Mouse (Mus musculus): ENCODE measurements at regions not wholly inside any gene's neighbourhood (a gene's known extent, or its start where the extent isn't known, plus 50 kb on each side); places are given as distances from the start of the nearest gene placed in this dataset.
A peak's percentile ranks its signal among the peaks of the same experiment; 100 is the strongest.

GRCm38 (mm10) chr8:17782650-17783049 lies 1195.4 kb downstream of the Defb40 start:
- DNase-seq (ENCODE audit: low spot score in 2 of 2), result no peak

DNA sequence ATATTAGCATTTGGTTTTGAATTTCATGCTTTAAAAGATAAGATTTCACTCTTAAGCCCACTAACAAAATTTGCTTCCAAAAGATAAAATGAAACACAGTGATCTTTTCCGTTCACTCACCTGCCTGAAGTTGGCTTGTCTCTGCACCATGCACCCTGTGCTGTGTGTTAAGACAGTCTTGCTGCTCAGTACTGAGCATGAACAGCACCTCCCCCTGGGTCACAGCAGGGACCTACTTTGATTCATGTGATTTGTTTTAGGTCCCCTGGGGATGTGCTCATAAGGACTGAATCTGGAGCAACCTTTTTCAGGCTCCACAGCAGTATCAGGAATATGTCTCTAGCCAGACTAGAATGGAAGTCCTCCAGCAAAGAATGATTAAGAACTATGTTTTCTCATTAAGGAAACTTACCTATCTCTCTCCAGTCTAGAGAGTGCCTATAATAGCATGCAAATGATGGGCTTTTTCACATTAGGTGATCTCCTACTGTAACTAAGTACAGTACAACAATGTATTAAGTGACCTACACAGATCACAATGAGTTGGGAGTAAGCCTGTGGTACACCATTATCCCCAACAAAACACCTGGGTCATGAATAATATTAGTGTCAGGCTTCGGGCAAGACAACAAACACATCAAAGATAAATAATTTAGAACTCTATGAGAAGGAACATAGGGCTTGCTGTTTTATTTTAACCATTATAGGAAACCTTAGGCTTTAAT lies 1196.3 kb downstream of the Defb40 start:
- DNase-seq (ENCODE audit: low spot score in 2 of 2), result no peak

GRCm38 (mm10) chr8:17775411-17775810 lies 1202.6 kb downstream of the Defb40 start:
- no peak for DNase-seq (ENCODE audit: low spot score in 2 of 2)

- no peak for DNase-seq (ENCODE audit: low spot score in 2 of 2)
Observed at GRCm38 (mm10) chr8:17773311-17773710, 1204.7 kb downstream of the Defb40 start.

DNA sequence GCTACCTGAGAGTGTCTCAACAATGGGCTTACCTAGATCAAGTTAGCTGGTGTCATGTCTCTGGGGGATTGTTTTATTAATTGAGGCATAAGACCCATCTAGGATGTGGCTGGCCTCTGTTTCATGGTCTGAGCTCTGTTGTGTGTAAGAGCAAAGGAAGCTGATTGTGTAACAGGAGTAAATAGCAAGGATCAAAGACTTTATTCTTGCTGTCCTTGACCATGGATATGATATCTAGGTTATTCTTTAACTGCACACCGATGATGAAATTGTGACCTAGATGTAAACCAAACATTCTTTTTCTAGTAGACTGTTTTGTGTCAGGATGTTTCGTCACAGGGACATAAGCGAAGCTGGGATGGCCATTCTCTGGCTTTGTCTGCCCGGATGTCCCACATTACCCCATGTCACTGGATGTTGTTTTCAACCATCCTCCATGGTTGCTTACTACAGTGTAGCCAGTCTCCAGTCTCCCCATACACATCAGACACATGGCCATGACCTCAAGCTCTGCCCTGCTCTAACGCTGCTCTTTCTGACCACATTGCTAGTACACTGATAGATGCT lies 1210.5 kb downstream of the Defb40 start:
- DNase-seq (ENCODE audit: low spot score in 2 of 2), result no peak

DNA sequence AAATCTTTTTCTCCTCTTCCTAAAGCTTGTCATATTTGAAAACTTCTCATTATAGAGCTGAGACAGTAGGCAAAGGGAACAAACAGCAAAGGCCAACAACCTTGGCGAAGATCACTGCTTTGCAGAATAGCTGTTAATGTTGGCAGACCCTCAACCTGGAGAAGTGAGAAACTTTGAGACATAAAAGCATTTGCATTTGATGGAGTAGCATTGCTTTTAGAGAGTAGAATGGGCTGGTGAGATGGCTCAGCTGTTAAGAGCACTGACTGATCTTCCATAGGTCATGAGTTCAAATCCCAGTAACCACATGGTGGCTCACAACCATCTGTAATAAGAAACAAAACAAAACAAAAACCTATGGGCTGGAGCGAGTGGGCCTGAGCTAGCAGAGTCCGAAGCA lies 1253.4 kb downstream of the Defb40 start:
- DNase-seq (ENCODE audit: low spot score in 2 of 2), result no peak

GRCm38 (mm10) chr8:17709162-17709561 lies 1268.9 kb downstream of the Defb40 start:
- no peak for DNase-seq (ENCODE audit: low spot score in 2 of 2)

- no peak for DNase-seq (ENCODE audit: low spot score in 2 of 2)
Observed at GRCm38 (mm10) chr8:17708409-17708808, 1269.6 kb downstream of the Defb40 start.

DNA sequence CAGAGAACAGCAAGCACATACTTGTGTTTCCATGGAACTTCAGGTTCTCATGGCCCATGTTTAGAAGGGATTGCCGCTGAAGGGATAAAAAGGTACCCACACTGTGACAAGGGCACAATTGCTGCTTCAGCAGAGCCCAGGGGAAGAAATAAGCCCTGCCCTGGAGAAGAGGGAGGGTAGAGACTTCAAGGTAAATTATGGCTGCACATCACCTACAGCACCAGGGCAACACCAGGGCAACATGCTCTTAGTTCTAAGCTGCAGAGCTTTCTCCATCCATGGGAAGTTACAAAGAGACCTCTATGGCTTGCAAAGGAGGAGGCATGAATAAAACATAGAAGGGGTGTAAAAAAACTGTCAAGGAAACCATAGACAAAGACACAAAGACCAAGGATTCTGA lies 1273.8 kb downstream of the Defb40 start:
- DNase-seq (ENCODE audit: low spot score in 2 of 2), result no peak

DNA sequence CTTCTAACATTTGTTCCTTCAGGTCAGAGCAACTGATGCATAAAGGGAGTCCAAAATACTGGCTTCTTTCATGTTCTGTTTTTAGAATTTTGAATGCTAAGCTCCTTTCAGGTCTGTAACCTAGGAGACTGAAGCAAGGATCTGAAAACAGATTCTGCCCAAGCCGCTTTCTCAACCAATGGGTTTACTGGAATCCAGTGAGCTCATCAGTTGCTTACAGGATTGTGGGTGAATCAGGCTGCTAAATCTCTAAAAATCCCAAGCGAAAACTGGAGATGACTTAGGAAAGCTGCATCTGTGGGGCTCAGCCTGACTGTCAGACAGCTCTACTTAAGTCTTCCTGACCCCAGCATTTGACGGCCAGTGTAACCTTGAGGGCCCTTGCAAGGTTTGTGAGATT lies 1277.7 kb downstream of the Defb40 start:
- peak; percentile 38 to 61 for DNase-seq (ENCODE audit: low spot score in 2 of 2)

DNA sequence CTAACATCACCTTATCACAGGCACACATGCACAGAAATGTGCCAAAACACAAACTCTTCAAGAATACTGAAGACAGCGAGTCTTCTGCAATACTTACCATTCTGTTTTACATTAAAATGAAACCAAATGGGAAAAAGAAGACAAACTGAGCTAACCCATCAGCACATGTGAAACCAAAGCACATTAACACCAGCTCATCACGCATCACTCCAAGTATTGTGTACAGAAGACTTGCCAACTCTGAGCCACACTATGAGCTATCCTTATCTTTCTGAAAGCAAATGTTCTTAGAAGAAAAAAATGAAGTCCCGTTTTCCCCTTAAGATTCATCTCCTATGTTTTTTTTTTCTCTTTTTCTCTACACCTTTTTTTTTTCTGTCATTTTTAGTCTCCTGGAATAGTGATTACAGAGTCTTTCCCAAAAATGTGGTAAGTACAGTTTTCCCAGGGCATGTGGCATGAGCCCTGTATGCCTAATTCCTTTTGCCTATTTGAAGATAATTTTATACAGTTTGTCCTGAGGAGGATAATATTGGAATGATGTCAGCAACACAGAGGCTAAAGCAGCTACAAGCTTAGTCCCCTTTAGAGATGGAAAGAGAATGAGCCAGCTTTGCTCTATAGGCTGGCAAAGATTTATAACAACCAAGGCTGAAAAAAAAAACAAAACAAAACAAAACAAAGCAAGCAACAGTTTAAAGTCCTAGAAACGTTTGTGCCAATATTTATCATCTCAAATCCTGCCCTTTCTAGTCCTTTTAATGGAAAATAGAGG lies 1287.8 kb downstream of the Defb40 start:
- no peak for DNase-seq (ENCODE audit: low spot score in 2 of 2)

- DNase-seq (ENCODE audit: low spot score in 2 of 2), result no peak
Observed at GRCm38 (mm10) chr8:17689641-17690040, 1288.4 kb downstream of the Defb40 start.

GRCm38 (mm10) chr8:17687084-17687483 lies 1291.0 kb downstream of the Defb40 start:
- no peak for DNase-seq (ENCODE audit: low spot score in 2 of 2)

GRCm38 (mm10) chr8:17664371-17665141 lies 1313.5 kb downstream of the Defb40 start:
- peak; percentile 15 to 89 for DNase-seq (ENCODE audit: low spot score in 2 of 2)

DNA sequence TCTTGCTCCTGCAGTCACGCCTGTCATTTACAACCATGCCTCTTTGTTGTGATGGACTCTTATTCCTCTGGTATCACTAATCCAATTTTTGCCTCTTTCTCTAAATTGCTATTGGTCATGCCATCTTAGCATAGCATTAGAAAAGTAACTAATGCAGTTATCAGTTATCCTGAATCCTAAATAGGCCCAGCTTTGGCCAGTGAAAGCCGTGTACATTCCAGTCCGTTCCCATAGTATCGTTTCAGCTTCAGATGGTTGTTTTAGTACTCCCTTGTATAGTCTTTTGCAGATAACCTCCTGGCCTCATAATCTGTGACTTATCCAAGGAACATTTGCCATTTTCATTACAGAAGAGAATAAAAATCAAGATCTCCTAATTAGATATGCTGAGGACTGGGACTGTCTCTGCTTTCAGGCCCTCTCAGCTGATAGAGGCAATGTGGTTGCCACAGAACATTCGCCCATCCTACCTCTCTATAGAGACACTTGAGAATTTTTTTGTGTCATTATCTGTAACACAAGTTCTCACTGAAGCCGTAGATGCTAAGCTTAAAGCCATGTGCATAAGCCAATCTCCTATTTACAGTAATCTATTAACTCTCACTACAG lies 1318.2 kb downstream of the Defb40 start:
- DNase-seq (ENCODE audit: low spot score in 2 of 2), result no peak

GRCm38 (mm10) chr8:17653786-17654185 lies 1324.3 kb downstream of the Defb40 start:
- DNase-seq (ENCODE audit: low spot score in 2 of 2), result no peak

DNA sequence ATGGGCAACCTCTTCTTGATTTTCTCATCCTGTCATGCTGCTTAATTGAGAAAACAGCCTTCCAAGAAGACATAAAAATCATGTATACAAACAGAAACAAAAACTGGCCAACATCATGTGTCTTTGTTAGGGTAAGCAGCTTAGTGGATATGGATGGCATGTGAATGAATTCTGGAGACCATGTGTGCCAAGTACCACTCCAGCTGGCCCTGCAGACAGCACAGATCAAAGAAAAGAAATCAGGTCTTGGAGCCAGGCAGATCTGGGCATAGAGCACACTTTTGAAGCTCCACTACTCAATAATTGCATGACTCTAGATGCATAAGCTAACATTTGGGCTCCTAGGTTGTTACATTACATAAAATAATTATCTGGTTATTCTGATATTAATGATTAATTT lies 1330.5 kb downstream of the Defb40 start:
- DNase-seq (ENCODE audit: low spot score in 2 of 2), result no peak

GRCm38 (mm10) chr8:17621109-17621508 lies 1356.9 kb downstream of the Defb40 start:
- DNase-seq (ENCODE audit: low spot score in 2 of 2), result no peak

GRCm38 (mm10) chr8:17618846-17619245 lies 1359.2 kb downstream of the Defb40 start:
- DNase-seq (ENCODE audit: low spot score in 2 of 2), result no peak

DNA sequence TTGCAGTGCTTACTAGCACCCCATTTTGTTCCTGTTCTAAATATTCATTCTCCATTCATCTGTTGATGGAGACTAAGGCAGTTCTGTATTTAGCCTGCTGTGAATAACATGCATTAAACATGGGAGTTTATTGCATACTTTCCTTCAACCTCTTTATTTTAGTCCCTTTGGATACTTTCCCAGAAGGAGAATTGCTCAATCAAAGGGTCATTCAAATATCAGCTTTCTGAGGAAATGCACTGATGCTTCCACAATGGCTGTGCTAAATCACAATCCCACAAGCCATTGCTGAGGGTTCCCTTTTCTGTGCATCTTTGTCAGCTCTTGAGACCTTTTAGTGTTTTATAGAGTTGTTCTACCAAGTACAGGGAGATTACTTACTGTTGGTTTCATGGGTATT lies 1359.9 kb downstream of the Defb40 start:
- DNase-seq (ENCODE audit: low spot score in 2 of 2), result no peak

- no peak for DNase-seq (ENCODE audit: low spot score in 2 of 2)
Observed at GRCm38 (mm10) chr8:17602861-17603260, 1375.2 kb downstream of the Defb40 start.

Measured in left cerebral cortex, adult 8-10 months (tissue).